ENCODE assay signal across 15 mouse cellular contexts in genomic region chr11:88729363-88729762, GRCm38 (mm10). TPM values are rescaled to one million over a fixed set of nuclear protein-coding genes. Genes with fewer than 3 reads are reported as not detected.
A peak's percentile ranks its signal among the peaks of the same experiment; 100 is the strongest.
DNase-seq lines count a peak whose midpoint lies in the region; ATAC-seq lines count a peak whose summit lies in the region.
"Had no signal": no experiment of that assay in that cellular context is flagged by ENCODE, and none has a peak within 500 bp of the region (broad histone marks: within the 10 kb centered on the region; RNA-seq: fewer than 3 reads in every experiment).

No protein-coding gene starts in this region.

- no peaks in the 10 kb centered on the region for H3K27me3 ChIP-seq in forebrain, embryonic 12.5 days
- no peaks in the 10 kb centered on the region for H3K27me3 ChIP-seq in forebrain, embryonic 16.5 days (replicated peaks; ENCODE audit: control insufficient read depth, insufficient read depth, low read length)
- H3K27me3 ChIP-seq in midbrain, embryonic 11.5 days (ENCODE audit: control insufficient read depth, insufficient read depth, low read length) = no peaks in the 10 kb centered on the region
- H3K27me3 ChIP-seq in midbrain, embryonic 16.5 days (ENCODE audit: control insufficient read depth, insufficient read depth, low read depth, low read length) = no peaks in the 10 kb centered on the region
- no peaks in the 10 kb centered on the region for H3K27me3 ChIP-seq in heart, embryonic 14.5 days (ENCODE audit: control insufficient read depth, insufficient read depth, low read length)
- H3K27me3 ChIP-seq: limb, embryonic 13.5 days had no signal

- H3K9me3 ChIP-seq in forebrain, embryonic 12.5 days = no peaks in the 10 kb centered on the region
- H3K9me3 ChIP-seq in forebrain, embryonic 16.5 days (ENCODE audit: control insufficient read depth, low read length) = no peaks in the 10 kb centered on the region
- H3K9me3 ChIP-seq in midbrain, embryonic 11.5 days (ENCODE audit: control insufficient read depth, low read length) = no peaks in the 10 kb centered on the region
- no peaks in the 10 kb centered on the region for H3K9me3 ChIP-seq in midbrain, embryonic 16.5 days (replicated peaks; ENCODE audit: control insufficient read depth, low read length, poor library complexity, severe bottlenecking)
- H3K9me3 ChIP-seq in heart, embryonic 14.5 days (ENCODE audit: control insufficient read depth, low read length) = no peaks in the 10 kb centered on the region
- H3K9me3 ChIP-seq: limb, embryonic 13.5 days had no signal

- peaks cover 25% of the 10 kb centered on the region for H3K4me1 ChIP-seq in forebrain, embryonic 12.5 days
- H3K4me1 ChIP-seq in forebrain, embryonic 16.5 days (replicated peaks; ENCODE audit: control insufficient read depth, insufficient read depth, low read length) = peaks cover 14% of the 10 kb centered on the region
- peaks cover 10% of the 10 kb centered on the region; the same call in 1 of the 2 replicates for H3K4me1 ChIP-seq in midbrain, embryonic 11.5 days (ENCODE audit: control insufficient read depth, insufficient read depth, low read length)
- H3K4me1 ChIP-seq in midbrain, embryonic 16.5 days (ENCODE audit: control insufficient read depth, insufficient read depth, low read length) = peaks cover 5% of the 10 kb centered on the region; the same call in 1 of the 2 replicates
- H3K4me1 ChIP-seq in heart, embryonic 14.5 days (ENCODE audit: control insufficient read depth in 2 of 2, insufficient read depth in 2 of 2, low read length in 2 of 2) = peaks cover 13 to 26% of the 10 kb centered on the region in 2 experiments

- 33% methylated on average over 5 of the region's 5 CpGs for WGBS in forebrain, embryonic 12.5 days
- WGBS in forebrain, embryonic 16.5 days = 37% methylated on average over 5 of the region's 5 CpGs
- 59% methylated on average over 5 of the region's 5 CpGs for WGBS in midbrain, embryonic 11.5 days
- WGBS in midbrain, embryonic 16.5 days = 31% methylated on average over 5 of the region's 5 CpGs
- WGBS in heart, embryonic 14.5 days = 8% methylated on average over 5 of the region's 5 CpGs

- peak; percentile 75 for ATAC-seq in forebrain, embryonic 12.5 days (ENCODE audit: low FRiP score)
- ATAC-seq in forebrain, embryonic 16.5 days = no peak
- ATAC-seq in midbrain, embryonic 11.5 days (ENCODE audit: low FRiP score) = peak; percentile 54
- ATAC-seq in midbrain, embryonic 16.5 days = no peak
- ATAC-seq in heart, embryonic 14.5 days (ENCODE audit: insufficient number of reproducible peaks, insufficient read depth, low FRiP score, low read depth) = no peak
- ATAC-seq: liver, postnatal 0 days had no signal

- H3K4me2 ChIP-seq in forebrain, embryonic 12.5 days = no peak overlapping the region
- no peak overlapping the region for H3K4me2 ChIP-seq in forebrain, embryonic 16.5 days (ENCODE audit: low read length)
- no peak overlapping the region for H3K4me2 ChIP-seq in midbrain, embryonic 11.5 days
- H3K4me2 ChIP-seq in midbrain, embryonic 16.5 days (ENCODE audit: low read length) = no peak overlapping the region
- H3K4me2 ChIP-seq in heart, embryonic 14.5 days (ENCODE audit: low read length) = peak overlapping the region; percentile 34
- H3K4me2 ChIP-seq: limb, embryonic 13.5 days had no signal

- no peaks in the 10 kb centered on the region for H3K36me3 ChIP-seq in forebrain, embryonic 12.5 days (replicated peaks)
- no peaks in the 10 kb centered on the region for H3K36me3 ChIP-seq in forebrain, embryonic 16.5 days (ENCODE audit: control insufficient read depth, insufficient read depth)
- no peaks in the 10 kb centered on the region for H3K36me3 ChIP-seq in midbrain, embryonic 11.5 days (ENCODE audit: control insufficient read depth, insufficient read depth, low read length)
- H3K36me3 ChIP-seq in midbrain, embryonic 16.5 days (ENCODE audit: control insufficient read depth, insufficient read depth, low read length) = no peaks in the 10 kb centered on the region
- no peaks in the 10 kb centered on the region for H3K36me3 ChIP-seq in heart, embryonic 14.5 days (ENCODE audit: control insufficient read depth, insufficient read depth, low read length)
- H3K36me3 ChIP-seq: limb, embryonic 13.5 days had no signal

- no peak overlapping the region for H3K4me3 ChIP-seq in forebrain, embryonic 12.5 days (replicated peaks)
- H3K4me3 ChIP-seq in forebrain, embryonic 16.5 days (replicated peaks; ENCODE audit: low read length) = no peak overlapping the region
- no peak overlapping the region for H3K4me3 ChIP-seq in midbrain, embryonic 11.5 days (ENCODE audit: low read depth, low read length)
- no peak overlapping the region for H3K4me3 ChIP-seq in midbrain, embryonic 16.5 days (ENCODE audit: low read depth, low read length)
- no peak overlapping the region for H3K4me3 ChIP-seq in heart, embryonic 14.5 days (ENCODE audit: control insufficient read depth in 1 of 2, insufficient read depth in 1 of 2, low read depth in 1 of 2, low read length in 2 of 2)
- H3K4me3 ChIP-seq: limb, embryonic 13.5 days had no signal

- H3K27ac ChIP-seq in forebrain, embryonic 12.5 days = peak overlapping the region; percentile 47
- H3K27ac ChIP-seq in forebrain, embryonic 16.5 days (ENCODE audit: low read length) = no peak overlapping the region
- no peak overlapping the region; the same call in 1 of the 2 replicates for H3K27ac ChIP-seq in midbrain, embryonic 11.5 days (ENCODE audit: low read depth, low read length)
- no peak overlapping the region for H3K27ac ChIP-seq in midbrain, embryonic 16.5 days (ENCODE audit: low read length)
- peak overlapping the region; percentile 73 to 78 for H3K27ac ChIP-seq in heart, embryonic 14.5 days (replicated peaks in 1 of 2; ENCODE audit: control insufficient read depth in 1 of 2, insufficient read depth in 1 of 2, low read depth in 2 of 2, low read length in 2 of 2)
- H3K27ac ChIP-seq: limb, embryonic 13.5 days had no signal

- DNase-seq in midbrain, embryonic 11.5 days (ENCODE audit: low spot score, missing footprints) = no peak
- peak; percentile 67 for DNase-seq in retina, embryonic 14.5 days (ENCODE audit: low spot score)
- no peak for DNase-seq in ovary, postnatal 14 days (ENCODE audit: low spot score)
- DNase-seq in right cerebral cortex, postnatal 10 days (ENCODE audit: low spot score in 2 of 2) = no peak
- DNase-seq: adrenal gland, postnatal 14 days; B cell, adult 2 months; gastrocnemius, postnatal 36 days; kidney, postnatal 10 days; liver, postnatal 0 days; right cerebral cortex, postnatal 25 days had no signal

- no peak overlapping the region for H3K9ac ChIP-seq in forebrain, embryonic 12.5 days
- no peak overlapping the region for H3K9ac ChIP-seq in forebrain, embryonic 16.5 days (replicated peaks; ENCODE audit: low read depth, low read length)
- H3K9ac ChIP-seq in midbrain, embryonic 11.5 days (ENCODE audit: low read length) = no peak overlapping the region
- H3K9ac ChIP-seq in midbrain, embryonic 16.5 days (ENCODE audit: low read depth, low read length) = no peak overlapping the region
- peak overlapping the region; percentile 21; the same call in 1 of the 2 replicates for H3K9ac ChIP-seq in heart, embryonic 14.5 days (ENCODE audit: low read length)
- H3K9ac ChIP-seq: limb, embryonic 13.5 days; liver, postnatal 0 days had no signal

RNA-seq across cellular contexts. Expression of gene Msi2, which starts 11.1 kb away (rescaled TPM):
- polyA plus RNA-seq in forebrain, embryonic 12.5 days (2016; fragmentation: Nextera tagmentation; extraction: Ambion mirVana) = 34.9 and 35.8 TPM in 2 replicates
- 19.7 and 23.4 TPM in 2 replicates for polyA plus RNA-seq in forebrain, embryonic 16.5 days (2015; fragmentation: Nextera tagmentation; extraction: Ambion mirVana)
- polyA plus RNA-seq in midbrain, embryonic 11.5 days (2014; fragmentation: Nextera tagmentation; extraction: Ambion mirVana) = 25.7 and 27.0 TPM in 2 replicates
- polyA plus RNA-seq in midbrain, embryonic 16.5 days (2015; fragmentation: Nextera tagmentation; extraction: Ambion mirVana) = 29.4 and 32.8 TPM in 2 replicates
- 18.1 and 20.9 TPM in 2 replicates for polyA plus RNA-seq in heart, embryonic 14.5 days (2014; fragmentation: Nextera tagmentation; extraction: Ambion mirVana)

Comparison
In these comparisons a context has a peak if more than half of its experiments do, and no peak if none do; other contexts are left out.
1. ATAC-seq: peak in forebrain, embryonic 12.5 days (single experiment) and midbrain, embryonic 11.5 days (single experiment); none in forebrain, embryonic 16.5 days (single experiment), midbrain, embryonic 16.5 days (single experiment) and heart, embryonic 14.5 days (single experiment).
2. H3K27ac ChIP-seq: peak in forebrain, embryonic 12.5 days (single experiment) and heart, embryonic 14.5 days (2 of 2); none in forebrain, embryonic 16.5 days (single experiment), midbrain, embryonic 11.5 days (single experiment) and midbrain, embryonic 16.5 days (single experiment).